Mouse (Mus musculus): Measurements from ENCODE around the gene Dnlz. TPM values are rescaled to one million over a fixed set of nuclear protein-coding genes. Genes with fewer than 3 reads are reported as not detected.

The Dnlz gene
- polyA plus RNA-seq, 1 experiment from 2014 or later = 25.4 TPM

GRCm38 (mm10) chr2:26363481-26363880 lies 11.6 kb upstream of the Dnlz start:
- no peak overlapping the region for H3K4me2 ChIP-seq (ENCODE audit: low read length)
- H3K27ac ChIP-seq (ENCODE audit: low read depth) = no peak overlapping the region
- no peak for DNase-seq (ENCODE audit: low spot score)
- 79% methylated on average over 5 of the region's 5 CpGs for WGBS
- H3K4me1 ChIP-seq (replicated peaks; ENCODE audit: control insufficient read depth, insufficient read depth, low read length) = no peaks in the 10 kb centered on the region
- H3K9ac ChIP-seq (ENCODE audit: low read length) = no peak overlapping the region
- no peak for ATAC-seq (replicated peaks; ENCODE audit: low FRiP score, low TSS enrichment, low read depth)
- H3K4me3 ChIP-seq (ENCODE audit: low read depth, low read length) = no peak overlapping the region
- H3K9me3 ChIP-seq (ENCODE audit: control insufficient read depth, low read length) = no peaks in the 10 kb centered on the region
- H3K36me3 ChIP-seq (ENCODE audit: control insufficient read depth, insufficient read depth, low read length) = peaks cover 46% of the 10 kb centered on the region
- H3K27me3 ChIP-seq (replicated peaks; ENCODE audit: control insufficient read depth, insufficient read depth, low read length) = no peaks in the 10 kb centered on the region

- no peak overlapping the region for H3K4me2 ChIP-seq (ENCODE audit: low read length)
- H3K9me3 ChIP-seq (ENCODE audit: control insufficient read depth, low read length) = no peaks in the 10 kb centered on the region
- WGBS = 85% methylated on average over 5 of the region's 5 CpGs
- no peak overlapping the region for H3K9ac ChIP-seq (ENCODE audit: low read length)
- H3K36me3 ChIP-seq (ENCODE audit: control insufficient read depth, insufficient read depth, low read length) = peaks cover 41% of the 10 kb centered on the region
- no peaks in the 10 kb centered on the region for H3K27me3 ChIP-seq (replicated peaks; ENCODE audit: control insufficient read depth, insufficient read depth, low read length)
- H3K27ac ChIP-seq (ENCODE audit: low read depth) = no peak overlapping the region
- no peaks in the 10 kb centered on the region for H3K4me1 ChIP-seq (replicated peaks; ENCODE audit: control insufficient read depth, insufficient read depth, low read length)
- DNase-seq (ENCODE audit: low spot score) (no peak), ATAC-seq (replicated peaks; ENCODE audit: low FRiP score, low TSS enrichment, low read depth) (no peak)
- no peak overlapping the region for H3K4me3 ChIP-seq (ENCODE audit: low read depth, low read length)
Measured at GRCm38 (mm10) chr2:26362991-26363390, 11.1 kb upstream of the Dnlz start.

DNA sequence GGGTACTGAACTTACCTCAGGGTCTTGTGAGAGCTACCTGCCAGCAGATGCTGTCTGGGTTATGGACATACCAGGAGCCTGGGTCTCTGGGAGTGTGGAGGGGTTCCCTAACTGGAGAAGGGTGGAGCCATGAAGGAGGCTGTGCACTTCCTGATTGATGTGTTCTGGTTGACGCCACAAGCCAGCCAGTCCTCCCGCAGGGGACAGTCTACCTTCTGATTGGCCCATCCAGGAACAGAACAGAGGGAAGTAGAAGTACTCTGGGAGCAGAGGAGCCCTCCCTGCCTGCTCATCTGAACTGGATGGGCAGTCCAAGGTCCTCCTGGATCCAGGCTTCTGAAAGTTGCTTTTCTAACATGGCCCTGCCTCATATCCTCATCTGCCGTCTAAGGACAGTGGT lies 8.9 kb upstream of the Dnlz start, which contains the start of gene Card9:
Gene Card9, minus strand, starts transcription at position 147 of the 400 bp plus-strand sequence.
- H3K4me2 ChIP-seq (ENCODE audit: low read length) = no peak within 1 kb of the TSS
- WGBS = 46% methylated on average over 3 of the region's 3 CpGs
- ATAC-seq (replicated peaks; ENCODE audit: low FRiP score, low TSS enrichment, low read depth) = no peak

DNA sequence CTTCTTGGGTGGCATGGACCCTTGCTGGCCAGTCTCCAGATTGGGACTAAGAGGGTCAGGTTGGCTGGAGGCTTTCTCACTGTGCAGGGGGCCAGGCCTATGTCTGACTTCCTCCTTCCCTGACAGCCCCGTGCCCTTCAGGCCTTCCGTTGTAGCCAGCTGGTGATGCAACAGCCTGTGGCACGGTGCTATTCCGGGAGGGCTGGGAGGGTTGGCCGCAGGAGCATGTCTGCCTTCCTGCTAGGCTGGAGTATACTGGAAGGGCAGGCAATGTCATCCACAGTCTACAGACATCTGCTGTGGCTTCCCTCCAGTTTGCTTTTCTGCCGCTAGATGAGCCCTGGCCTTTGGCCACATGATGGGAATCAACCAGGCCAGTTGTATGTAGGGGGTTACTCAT lies 8.1 kb upstream of the Dnlz start:
- no peak overlapping the region for H3K4me3 ChIP-seq (ENCODE audit: low read depth, low read length)
- no peak overlapping the region for H3K9ac ChIP-seq (ENCODE audit: low read length)
- H3K36me3 ChIP-seq (ENCODE audit: control insufficient read depth, insufficient read depth, low read length) = peaks cover 11% of the 10 kb centered on the region
- no peaks in the 10 kb centered on the region for H3K27me3 ChIP-seq (replicated peaks; ENCODE audit: control insufficient read depth, insufficient read depth, low read length)
- WGBS = 89% methylated on average over 6 of the region's 6 CpGs
- no peaks in the 10 kb centered on the region for H3K9me3 ChIP-seq (ENCODE audit: control insufficient read depth, low read length)
- ATAC-seq (replicated peaks; ENCODE audit: low FRiP score, low TSS enrichment, low read depth) (no peak), DNase-seq (ENCODE audit: low spot score) (no peak)
- no peak overlapping the region for H3K4me2 ChIP-seq (ENCODE audit: low read length)
- no peak overlapping the region for H3K27ac ChIP-seq (ENCODE audit: low read depth)
- no peaks in the 10 kb centered on the region for H3K4me1 ChIP-seq (replicated peaks; ENCODE audit: control insufficient read depth, insufficient read depth, low read length)

More for the DNA sequence above, 8.9 kb upstream of the Dnlz start, which contains the start of gene Card9:
- Histone ChIP-seq H3K36me3 (ENCODE audit: control insufficient read depth, insufficient read depth, low read length) (peaks cover 19% of the 10 kb centered on the region), H3K9ac (ENCODE audit: low read length) (no peak within 1 kb of the TSS), H3K27ac (ENCODE audit: low read depth) (no peak within 1 kb of the TSS), H3K27me3 (replicated peaks; ENCODE audit: control insufficient read depth, insufficient read depth, low read length) (no peaks in the 10 kb centered on the region), H3K4me3 (ENCODE audit: low read depth, low read length) (no peak within 1 kb of the TSS), H3K4me1 (replicated peaks; ENCODE audit: control insufficient read depth, insufficient read depth, low read length) (no peaks in the 10 kb centered on the region), H3K9me3 (ENCODE audit: control insufficient read depth, low read length) (no peaks in the 10 kb centered on the region)
- DNase-seq (ENCODE audit: low spot score) = no peak

DNA sequence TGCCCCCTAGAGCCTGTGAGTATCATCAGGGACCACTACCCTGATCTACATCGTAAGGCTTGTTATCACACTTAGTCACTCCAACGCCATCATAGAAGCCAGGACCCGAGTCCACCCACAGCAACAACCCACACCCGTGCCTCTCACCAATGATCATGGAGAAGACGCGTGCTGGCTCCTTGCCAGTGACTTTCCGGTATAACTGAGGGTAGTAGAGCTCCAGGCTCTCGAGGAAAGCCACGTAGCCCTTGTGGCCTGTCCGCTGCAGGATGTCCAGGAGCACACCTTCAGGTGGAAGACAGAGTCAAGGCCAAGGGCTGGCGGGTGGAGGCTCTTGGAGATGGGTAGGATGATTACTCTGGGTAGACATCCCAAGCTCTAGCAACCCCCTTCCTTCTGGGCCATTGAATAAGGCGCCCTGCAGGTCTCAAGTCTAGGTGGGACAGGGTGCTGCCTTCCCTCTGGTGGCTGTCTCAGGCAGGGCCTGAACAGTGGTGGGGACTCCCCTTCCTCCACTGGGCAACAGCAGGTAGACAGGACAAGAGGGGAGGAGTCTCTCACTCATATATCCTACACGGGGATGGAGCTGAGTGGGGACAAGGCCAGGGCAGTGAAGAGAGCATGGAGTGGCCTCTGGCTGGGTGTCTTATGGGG lies 6.9 kb upstream of the Dnlz start:
- Histone ChIP-seq H3K36me3 (ENCODE audit: control insufficient read depth, insufficient read depth, low read length) (peaks cover under 1% of the 10 kb centered on the region; the same call in 1 of the 2 replicates), H3K27me3 (replicated peaks; ENCODE audit: control insufficient read depth, insufficient read depth, low read length) (no peaks in the 10 kb centered on the region), H3K4me3 (ENCODE audit: low read depth, low read length) (no peak overlapping the region), H3K4me1 (replicated peaks; ENCODE audit: control insufficient read depth, insufficient read depth, low read length) (no peaks in the 10 kb centered on the region), H3K9ac (ENCODE audit: low read length) (no peak overlapping the region), H3K9me3 (ENCODE audit: control insufficient read depth, low read length) (no peaks in the 10 kb centered on the region), H3K27ac (ENCODE audit: low read depth) (no peak overlapping the region), H3K4me2 (ENCODE audit: low read length) (no peak overlapping the region)
- DNase-seq (ENCODE audit: low spot score) (no peak), ATAC-seq (replicated peaks; ENCODE audit: low FRiP score, low TSS enrichment, low read depth) (no peak)
- 84% methylated on average over 13 of the region's 13 CpGs for WGBS

DNA sequence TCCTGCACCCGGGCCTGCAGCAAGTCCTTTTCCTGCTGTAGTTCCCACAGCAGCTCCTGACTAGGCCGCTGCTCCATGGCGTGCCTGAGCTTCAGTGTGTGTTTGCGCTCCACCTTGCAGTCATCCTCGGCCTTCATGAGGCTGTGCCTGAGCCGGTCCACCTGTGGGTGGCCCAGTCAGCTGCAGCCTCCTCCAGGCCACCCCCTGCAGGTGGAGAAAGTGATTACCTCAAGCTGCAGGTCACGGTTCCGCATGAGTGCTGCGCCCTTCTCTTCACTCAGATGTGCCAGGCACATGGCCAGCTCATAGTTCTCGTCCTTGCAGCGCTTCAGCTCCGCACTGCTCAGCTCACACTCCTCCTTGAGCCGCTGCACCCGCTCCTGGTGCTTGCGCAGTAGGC lies 5.6 kb upstream of the Dnlz start:
- no peaks in the 10 kb centered on the region for H3K9me3 ChIP-seq (ENCODE audit: control insufficient read depth, low read length)
- no peak overlapping the region for H3K9ac ChIP-seq (ENCODE audit: low read length)
- 52% methylated on average over 15 of the region's 15 CpGs for WGBS
- H3K27ac ChIP-seq (ENCODE audit: low read depth) = no peak overlapping the region
- H3K36me3 ChIP-seq (ENCODE audit: control insufficient read depth, insufficient read depth, low read length) = no peaks in the 10 kb centered on the region
- no peaks in the 10 kb centered on the region for H3K27me3 ChIP-seq (replicated peaks; ENCODE audit: control insufficient read depth, insufficient read depth, low read length)
- ATAC-seq (replicated peaks; ENCODE audit: low FRiP score, low TSS enrichment, low read depth) (no peak), DNase-seq (ENCODE audit: low spot score) (no peak)
- no peak overlapping the region for H3K4me2 ChIP-seq (ENCODE audit: low read length)
- H3K4me1 ChIP-seq (replicated peaks; ENCODE audit: control insufficient read depth, insufficient read depth, low read length) = peaks cover 5% of the 10 kb centered on the region
- no peak overlapping the region for H3K4me3 ChIP-seq (ENCODE audit: low read depth, low read length)

- 78% methylated on average over 7 of the region's 7 CpGs for WGBS
Measured at GRCm38 (mm10) chr2:26356678-26357077, 4.8 kb upstream of the Dnlz start.

DNA sequence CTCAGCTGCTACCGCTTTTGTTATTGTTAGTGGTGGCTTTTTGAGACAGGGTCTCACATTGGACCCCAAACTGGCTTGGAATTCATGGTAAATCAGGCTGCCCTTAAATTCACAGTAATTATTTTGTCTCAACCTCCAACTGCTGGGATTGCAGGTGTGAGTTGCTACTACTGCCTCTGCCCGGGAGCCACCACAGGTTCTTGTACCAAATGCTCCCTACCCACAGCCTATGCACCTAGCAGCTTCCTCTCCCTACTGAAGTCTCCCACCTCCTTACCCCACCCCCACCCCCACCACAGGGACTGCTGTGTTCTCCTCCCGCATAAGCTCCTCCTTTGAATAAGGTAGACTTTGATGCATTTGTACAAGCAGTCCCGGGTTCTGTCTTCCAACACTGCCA lies 4.3 kb upstream of the Dnlz start:
- no peaks in the 10 kb centered on the region for H3K36me3 ChIP-seq (ENCODE audit: control insufficient read depth, insufficient read depth, low read length)
- H3K27me3 ChIP-seq (replicated peaks; ENCODE audit: control insufficient read depth, insufficient read depth, low read length) = no peaks in the 10 kb centered on the region
- no peak for DNase-seq (ENCODE audit: low spot score)
- 77% methylated on average over 4 of the region's 4 CpGs for WGBS
- no peak overlapping the region for H3K27ac ChIP-seq (ENCODE audit: low read depth)
- H3K4me1 ChIP-seq (replicated peaks; ENCODE audit: control insufficient read depth, insufficient read depth, low read length) = peaks cover 6% of the 10 kb centered on the region
- H3K4me3 ChIP-seq (ENCODE audit: low read depth, low read length) = no peak overlapping the region
- no peaks in the 10 kb centered on the region for H3K9me3 ChIP-seq (ENCODE audit: control insufficient read depth, low read length)
- H3K9ac ChIP-seq (ENCODE audit: low read length) = no peak overlapping the region
- no peak overlapping the region for H3K4me2 ChIP-seq (ENCODE audit: low read length)
- no peak for ATAC-seq (replicated peaks; ENCODE audit: low FRiP score, low TSS enrichment, low read depth)

More at GRCm38 (mm10) chr2:26356678-26357077, 4.8 kb upstream of the Dnlz start:
- ATAC-seq (replicated peaks; ENCODE audit: low FRiP score, low TSS enrichment, low read depth) (no peak), DNase-seq (ENCODE audit: low spot score) (no peak)
- Histone ChIP-seq H3K4me2 (ENCODE audit: low read length) (no peak overlapping the region), H3K4me3 (ENCODE audit: low read depth, low read length) (no peak overlapping the region), H3K4me1 (replicated peaks; ENCODE audit: control insufficient read depth, insufficient read depth, low read length) (peaks cover 6% of the 10 kb centered on the region), H3K27ac (ENCODE audit: low read depth) (no peak overlapping the region), H3K36me3 (ENCODE audit: control insufficient read depth, insufficient read depth, low read length) (no peaks in the 10 kb centered on the region), H3K9me3 (ENCODE audit: control insufficient read depth, low read length) (no peaks in the 10 kb centered on the region), H3K27me3 (replicated peaks; ENCODE audit: control insufficient read depth, insufficient read depth, low read length) (no peaks in the 10 kb centered on the region), H3K9ac (ENCODE audit: low read length) (no peak overlapping the region)

DNA sequence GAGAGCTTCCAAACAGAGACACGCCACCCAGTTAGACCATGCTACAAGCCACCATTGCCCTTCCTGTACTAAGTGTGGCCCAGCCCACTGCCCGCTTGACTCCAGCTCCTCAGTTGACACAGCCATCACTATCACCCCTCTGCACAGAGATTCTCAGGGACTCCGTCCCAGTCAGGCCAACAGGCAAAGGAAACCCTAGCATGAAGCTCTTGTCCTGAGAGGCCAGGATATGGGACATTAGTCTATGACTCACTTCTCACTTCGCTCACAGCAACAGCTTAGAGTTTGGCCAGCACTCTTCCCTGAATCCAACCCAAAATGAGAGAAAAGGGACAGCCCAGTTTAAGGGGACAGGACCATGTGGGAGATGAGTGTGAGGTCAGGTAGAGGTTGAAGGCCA lies 2.5 kb upstream of the Dnlz start:
- peaks cover 10% of the 10 kb centered on the region for H3K36me3 ChIP-seq (ENCODE audit: control insufficient read depth, insufficient read depth, low read length)
- 95% methylated on average over 4 of the region's 4 CpGs for WGBS
- no peaks in the 10 kb centered on the region for H3K27me3 ChIP-seq (replicated peaks; ENCODE audit: control insufficient read depth, insufficient read depth, low read length)

More for the DNA sequence above, 2.5 kb upstream of the Dnlz start:
- H3K9me3 ChIP-seq (ENCODE audit: control insufficient read depth, low read length) = no peaks in the 10 kb centered on the region
- H3K4me1 ChIP-seq (replicated peaks; ENCODE audit: control insufficient read depth, insufficient read depth, low read length) = peaks cover 11% of the 10 kb centered on the region
- no peak overlapping the region for H3K9ac ChIP-seq (ENCODE audit: low read length)
- ATAC-seq (replicated peaks; ENCODE audit: low FRiP score, low TSS enrichment, low read depth) (no peak), DNase-seq (ENCODE audit: low spot score) (no peak)
- no peak overlapping the region for H3K4me3 ChIP-seq (ENCODE audit: low read depth, low read length)
- H3K4me2 ChIP-seq (ENCODE audit: low read length) = no peak overlapping the region
- H3K27ac ChIP-seq (ENCODE audit: low read depth) = no peak overlapping the region
